Mouse (Mus musculus) liver, embryonic 12.5 days (tissue): ENCODE data around the gene Ruvbl2. TPM values are rescaled to one million over a fixed set of nuclear protein-coding genes. Genes with fewer than 3 reads are reported as not detected.
"Not testable (repeated sequence)": the region's sequence is repeated elsewhere in the genome, so short reads cannot be mapped to it uniquely, and the experiment has no call there.

ENCODE experiments used
- ATAC-seq: fragments of 200-750 bp; cut with Nextera tagmentation; 2 replicates; pipeline ENCODE4 v1.8.0; 2017; ENCODE audit warnings: moderate number of reproducible peaks, mild to moderate bottlenecking, moderate library complexity
- H3K27ac ChIP-seq: fragments of 300-500 bp; sonication (generic); 2 replicates; pipeline ENCODE4 v1.5.1; 2016; ENCODE audit warnings: mild to moderate bottlenecking
- H3K27me3 ChIP-seq: fragments of 300-500 bp; sonication (generic); replicated peaks from 2 replicates; pipeline ENCODE4 v1.6.1; 2016; ENCODE audit warnings: mild to moderate bottlenecking, moderate library complexity
- H3K36me3 ChIP-seq: fragments of 300-500 bp; sonication (generic); 2 replicates; pipeline ENCODE4 v1.6.1; 2016; ENCODE audit warnings: mild to moderate bottlenecking, moderate library complexity
- H3K4me1 ChIP-seq: fragments of 300-500 bp; sonication (generic); 2 replicates; pipeline ENCODE4 v1.6.1; 2016
- H3K4me2 ChIP-seq: fragments of 300-500 bp; sonication (generic); 2 replicates; pipeline ENCODE4 v1.6.1; 2016; ENCODE audit warnings: mild to moderate bottlenecking, moderate library complexity
- H3K4me3 ChIP-seq: fragments of 300-500 bp; sonication (generic); 2 replicates; pipeline ENCODE4 v1.5.1; 2016; ENCODE audit warnings: mild to moderate bottlenecking, moderate library complexity
- H3K9ac ChIP-seq: fragments of 300-500 bp; sonication (generic); 2 replicates; pipeline ENCODE4 v1.6.1; 2016; ENCODE audit warnings: mild to moderate bottlenecking, moderate library complexity
- H3K9me3 ChIP-seq: fragments of 300-500 bp; sonication (generic); replicated peaks from 2 replicates; pipeline ENCODE4 v1.6.1; 2016; ENCODE audit warnings: mild to moderate bottlenecking, moderate library complexity
- WGBS: fragments of 180-500 bp; shearing (Covaris S2); methylation state at CpG from one replicate; pipeline ENCODE4 v1.1.7; 2016; ENCODE audit not compliant: insufficient replicate concordance; 5-methylcytosine and 5-hydroxymethylcytosine counted together
- polyA plus RNA-seq: library from polyadenylated mRNA; unstranded; fragments of >200 nt; fragmentation: Nextera tagmentation; extraction: Ambion mirVana; gene quantifications from 2 replicates; pipeline ENCODE4 v1.2.1, GENCODE M21; 2016

Gene Ruvbl2
- polyA plus RNA-seq: 135 and 141 TPM in 2 replicates

DNA sequence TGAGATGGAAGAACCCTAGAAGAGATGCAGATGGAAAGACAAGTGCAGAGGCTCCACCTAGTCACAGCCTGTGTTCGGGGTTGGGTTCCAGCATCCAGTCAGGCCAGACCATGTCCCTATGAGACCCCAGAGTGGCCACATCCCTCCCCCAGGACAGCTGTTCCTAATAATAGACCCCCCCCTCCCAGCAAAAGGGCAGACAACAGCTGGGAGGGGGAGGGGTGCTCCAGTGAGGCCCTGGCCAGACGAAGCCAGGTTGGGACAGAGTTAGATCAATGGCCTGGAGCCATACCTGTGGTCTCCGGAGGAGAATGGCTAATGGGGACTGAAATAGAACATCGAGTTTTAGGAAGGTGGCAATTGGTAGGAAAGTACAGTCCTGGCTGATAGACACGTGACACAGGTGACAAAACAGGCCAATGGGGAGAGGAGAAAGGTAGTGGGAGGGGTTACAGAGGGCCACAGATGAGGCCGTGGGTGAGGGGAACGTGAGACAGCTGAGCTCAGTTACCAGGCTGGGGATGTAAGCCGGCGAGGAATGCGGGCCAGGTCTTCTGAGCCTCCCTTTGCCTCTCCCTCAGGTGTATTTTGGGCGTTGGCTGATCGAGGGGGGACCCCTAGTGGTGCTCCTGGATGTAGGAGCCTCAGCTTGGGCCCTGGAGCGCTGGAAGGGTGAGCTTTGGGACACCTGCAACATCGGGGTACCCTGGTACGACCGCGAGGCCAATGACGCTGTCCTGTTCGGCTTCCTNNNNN is at the start of gene Ruvbl2:
TSS of gene Ruvbl2 (minus strand) at position 576 of the 756 bp plus-strand sequence.
- Histone ChIP-seq H3K4me1 (peaks cover 41% of the 10 kb centered on the region), H3K27ac (no peak within 1 kb of the TSS), H3K4me2 (peak within 1 kb of the TSS; percentile 11; the same call in 1 of the 2 replicates), H3K36me3 (peaks cover 18% of the 10 kb centered on the region), H3K27me3 (no peaks in the 10 kb centered on the region), H3K9ac (no peak within 1 kb of the TSS), H3K9me3 (no peaks in the 10 kb centered on the region), H3K4me3 (no peak within 1 kb of the TSS)
- no peak for ATAC-seq
- WGBS: 39% methylated on average over 19 of the region's 19 CpGs

DNA sequence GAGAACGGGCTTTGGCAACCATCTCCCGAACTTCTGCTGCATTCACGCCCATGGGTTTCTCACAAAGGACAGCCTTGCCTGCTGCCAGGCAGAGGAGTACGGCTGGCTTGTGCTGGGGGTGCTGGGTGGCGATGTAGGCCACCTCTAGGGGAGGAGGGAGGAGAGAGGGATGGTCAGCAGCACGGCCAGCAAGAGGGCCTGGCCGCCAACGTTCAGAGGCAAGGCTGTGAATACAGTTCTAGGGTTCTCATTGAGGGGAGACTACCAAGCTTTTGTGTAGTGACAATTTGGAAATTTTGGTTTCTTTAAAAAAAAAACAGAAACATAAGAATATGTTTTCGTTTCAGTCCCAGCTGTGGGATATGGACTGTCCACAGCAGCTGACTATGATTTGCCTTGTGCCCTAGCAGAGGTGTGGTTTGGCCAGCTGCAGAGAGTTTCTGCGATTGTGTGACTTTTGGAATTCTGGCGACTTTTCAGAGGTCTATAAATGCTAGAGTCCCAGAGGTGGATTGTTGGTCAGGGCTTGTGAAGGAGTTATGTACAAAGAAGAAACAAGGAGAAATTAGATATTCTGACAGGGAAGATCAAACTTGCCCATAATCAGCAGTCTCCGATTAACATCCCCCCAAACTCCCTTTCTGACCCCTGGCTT is 49.0 kb upstream of the Ruvbl2 start, which contains the start of gene Gm45808:
TSS of gene Gm45808 (minus strand) at position 51 of the 655 bp plus-strand sequence.
- no peak within 1 kb of the TSS for H3K4me3 ChIP-seq

DNA sequence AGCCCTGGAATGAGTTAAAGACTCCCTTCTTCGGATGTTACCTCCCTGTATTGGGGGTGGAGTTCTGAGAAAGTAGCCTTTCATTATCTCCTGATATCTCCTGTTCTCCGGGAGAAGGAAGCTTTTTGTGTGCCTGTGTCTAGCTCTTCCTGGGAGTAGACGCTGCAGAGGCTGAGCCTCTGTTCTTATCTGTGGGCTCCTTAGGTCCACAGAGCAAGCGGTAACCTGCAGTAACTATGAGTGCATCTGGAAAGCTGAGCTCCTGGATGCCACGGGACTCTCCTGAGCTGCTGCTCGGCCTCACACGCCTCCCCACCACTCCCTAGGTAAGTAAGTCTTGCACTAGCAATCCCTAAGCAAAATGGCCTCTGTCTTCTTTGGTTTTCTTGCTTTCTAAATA is 48.3 kb upstream of the Ruvbl2 start:
- peaks cover 79% of the 10 kb centered on the region for H3K4me1 ChIP-seq
- peak; percentile 65 for ATAC-seq

More for the DNA sequence above, 49.0 kb upstream of the Ruvbl2 start, which contains the start of gene Gm45808:
- Histone ChIP-seq H3K9ac (no peak within 1 kb of the TSS), H3K27me3 (no peaks in the 10 kb centered on the region), H3K9me3 (no peaks in the 10 kb centered on the region), H3K4me1 (peaks cover 81% of the 10 kb centered on the region), H3K36me3 (peaks cover under 1% of the 10 kb centered on the region; the same call in 1 of the 2 replicates), H3K27ac (peak within 1 kb of the TSS; percentile 67), H3K4me2 (peak within 1 kb of the TSS; percentile 30)
- ATAC-seq: no peak
- 81% methylated on average over 12 of the region's 12 CpGs for WGBS

DNA sequence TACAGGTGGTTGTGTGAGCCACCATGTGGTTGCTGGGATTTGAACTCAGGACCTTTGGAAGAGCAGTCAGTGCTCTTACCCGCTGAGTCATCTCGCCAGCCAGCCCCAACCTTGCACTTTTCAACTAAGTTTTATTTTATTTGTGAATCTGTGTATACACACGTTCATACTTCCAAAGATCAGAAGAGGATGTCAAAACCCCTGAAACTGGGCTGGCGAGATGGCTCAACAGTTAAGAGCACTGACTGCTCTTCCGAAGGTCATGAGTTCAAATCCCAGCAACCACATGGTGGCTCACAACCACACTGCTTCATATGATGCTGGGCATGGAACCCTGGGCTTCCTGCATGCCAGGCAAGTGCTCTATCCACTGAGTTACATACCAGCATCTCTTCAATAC is 47.1 kb upstream of the Ruvbl2 start:
- H3K4me3 ChIP-seq, H3K9ac ChIP-seq, H3K27me3 ChIP-seq, ATAC-seq, H3K9me3 ChIP-seq, H3K4me2 ChIP-seq, H3K36me3 ChIP-seq: not testable (repeated sequence)
- H3K27ac ChIP-seq: 0 out of 2 replicates have a peak overlapping the region, but pooled peaks have one; percentile 14
- WGBS: 78% methylated on average over 5 of the region's 5 CpGs
- peaks cover 71% of the 10 kb centered on the region for H3K4me1 ChIP-seq

More for the DNA sequence above, 48.3 kb upstream of the Ruvbl2 start:
- Histone ChIP-seq H3K36me3 (no peaks in the 10 kb centered on the region), H3K4me3 (no peak overlapping the region), H3K27me3 (no peaks in the 10 kb centered on the region), H3K4me2 (peak overlapping the region; percentile 30), H3K9me3 (no peaks in the 10 kb centered on the region), H3K27ac (peak overlapping the region; percentile 64), H3K9ac (no peak overlapping the region)
- WGBS: 24% methylated on average over 7 of the region's 7 CpGs

GRCm38 (mm10) chr7:45482166-45482565 is 44.3 kb upstream of the Ruvbl2 start:
- Histone ChIP-seq H3K4me2 (no peak overlapping the region), H3K9ac (no peak overlapping the region), H3K9me3 (no peaks in the 10 kb centered on the region), H3K4me1 (peaks cover 47% of the 10 kb centered on the region), H3K4me3 (no peak overlapping the region), H3K27me3 (no peaks in the 10 kb centered on the region), H3K27ac (no peak overlapping the region), H3K36me3 (peaks cover 6% of the 10 kb centered on the region)
- ATAC-seq: no peak
- 23% methylated on average over 1 of the region's 1 CpGs for WGBS

- H3K9ac ChIP-seq: no peak within 1 kb of the TSS
- no peak within 1 kb of the TSS for H3K27ac ChIP-seq
- H3K4me1 ChIP-seq: peaks cover 46% of the 10 kb centered on the region
These were observed 43.6 kb upstream of the Ruvbl2 start, which contains the start of gene Tulp2 for GRCm38 (mm10) chr7:45481374-45481927. Gene Tulp2 (plus strand): TSS chr7:45481877.

DNA sequence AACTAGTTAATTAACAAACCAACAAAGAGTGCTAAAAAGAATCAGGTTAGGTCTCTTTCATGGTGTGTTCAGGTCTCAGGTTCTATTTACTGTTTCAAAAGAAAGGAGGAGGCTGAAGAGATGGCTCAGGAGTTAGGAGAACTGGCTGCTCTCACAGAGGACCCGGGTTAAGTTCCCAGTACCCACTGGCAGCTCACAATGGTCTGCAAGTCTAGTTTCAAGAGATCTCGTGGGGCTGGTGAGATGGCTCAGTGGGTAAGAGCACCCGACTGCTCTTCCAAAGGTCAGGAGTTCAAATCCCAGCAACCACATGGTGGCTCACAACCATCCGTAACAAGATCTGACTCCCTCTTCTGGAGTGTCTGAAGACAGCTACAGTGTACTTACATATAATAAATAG is 42.4 kb upstream of the Ruvbl2 start:
- H3K4me2 ChIP-seq, H3K9ac ChIP-seq, H3K36me3 ChIP-seq, H3K9me3 ChIP-seq, H3K4me3 ChIP-seq, ATAC-seq, H3K27ac ChIP-seq, H3K27me3 ChIP-seq: not testable (repeated sequence)
- peaks cover 46% of the 10 kb centered on the region for H3K4me1 ChIP-seq
- WGBS: 66% methylated on average over 4 of the region's 4 CpGs

More at GRCm38 (mm10) chr7:45481374-45481927, 43.6 kb upstream of the Ruvbl2 start, which contains the start of gene Tulp2:
- ATAC-seq: peak; percentile 60
- no peaks in the 10 kb centered on the region for H3K27me3 ChIP-seq
- H3K4me3 ChIP-seq: no peak within 1 kb of the TSS
- WGBS: 46% methylated on average over 13 of the region's 15 CpGs
- H3K36me3 ChIP-seq: peaks cover 6% of the 10 kb centered on the region
- H3K4me2 ChIP-seq: no peak within 1 kb of the TSS
- H3K9me3 ChIP-seq: no peaks in the 10 kb centered on the region

GRCm38 (mm10) chr7:45478774-45479173 is 40.9 kb upstream of the Ruvbl2 start:
- H3K9ac ChIP-seq: no peak overlapping the region
- 85% methylated on average over 7 of the region's 7 CpGs for WGBS
- no peak overlapping the region for H3K4me3 ChIP-seq
- no peaks in the 10 kb centered on the region for H3K27me3 ChIP-seq
- H3K27ac ChIP-seq: no peak overlapping the region
- no peaks in the 10 kb centered on the region for H3K9me3 ChIP-seq
- no peak for ATAC-seq
- no peak overlapping the region for H3K4me2 ChIP-seq
- H3K36me3 ChIP-seq: peaks cover 6% of the 10 kb centered on the region
- H3K4me1 ChIP-seq: peaks cover 51% of the 10 kb centered on the region

DNA sequence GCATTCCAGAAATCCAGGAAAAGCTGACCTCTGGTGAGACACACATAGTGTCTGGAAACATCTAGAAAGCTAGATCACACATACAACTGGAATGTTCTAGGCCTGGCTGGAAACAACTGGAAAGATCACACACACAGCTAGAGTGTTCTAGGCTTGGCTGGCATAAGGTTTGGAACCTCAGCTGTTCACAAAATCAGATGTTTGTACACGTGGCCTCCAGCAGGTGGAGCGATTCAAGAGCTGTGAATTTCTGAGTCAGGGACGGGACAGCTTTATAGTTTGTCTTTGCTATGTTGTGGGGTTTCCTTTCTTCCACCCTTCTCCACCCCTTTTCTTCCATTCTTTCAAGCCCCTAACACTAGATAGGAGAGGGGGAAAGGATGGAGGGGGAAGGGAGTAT is 39.1 kb upstream of the Ruvbl2 start:
- Histone ChIP-seq H3K9me3 (no peaks in the 10 kb centered on the region), H3K36me3 (peaks cover 6% of the 10 kb centered on the region), H3K27ac (no peak overlapping the region), H3K4me3 (no peak overlapping the region), H3K4me2 (no peak overlapping the region), H3K9ac (no peak overlapping the region), H3K4me1 (peaks cover 39% of the 10 kb centered on the region), H3K27me3 (no peaks in the 10 kb centered on the region)
- WGBS: 23% methylated on average over 3 of the region's 3 CpGs
- no peak for ATAC-seq

DNA sequence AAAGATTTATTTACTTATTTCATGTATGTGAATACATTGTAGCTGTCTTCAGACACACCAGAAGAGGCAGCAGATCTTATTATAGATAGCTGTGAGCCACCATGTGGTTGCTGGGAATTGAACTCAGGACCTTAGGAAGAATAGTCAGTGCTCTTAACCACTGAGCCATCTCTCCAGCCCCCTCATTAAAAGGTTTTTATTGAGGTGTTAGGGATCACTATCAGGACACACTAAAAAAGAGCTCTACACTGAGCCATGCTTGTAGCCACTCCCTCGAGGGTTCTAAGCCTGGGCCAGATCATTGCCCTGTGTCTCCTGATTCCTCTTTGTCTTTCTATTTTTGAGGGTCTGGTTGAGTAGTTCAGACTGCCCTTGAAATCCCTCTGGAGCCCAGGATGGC is 38.6 kb upstream of the Ruvbl2 start:
- H3K27ac ChIP-seq: no peak overlapping the region
- ATAC-seq: no peak
- H3K36me3 ChIP-seq: peaks cover 6% of the 10 kb centered on the region
- H3K9me3 ChIP-seq: no peaks in the 10 kb centered on the region
- no peak overlapping the region for H3K9ac ChIP-seq
- peaks cover 39% of the 10 kb centered on the region for H3K4me1 ChIP-seq
- no peak overlapping the region for H3K4me3 ChIP-seq
- 28% methylated on average over 1 of the region's 1 CpGs for WGBS
- H3K4me2 ChIP-seq: no peak overlapping the region
- no peaks in the 10 kb centered on the region for H3K27me3 ChIP-seq

DNA sequence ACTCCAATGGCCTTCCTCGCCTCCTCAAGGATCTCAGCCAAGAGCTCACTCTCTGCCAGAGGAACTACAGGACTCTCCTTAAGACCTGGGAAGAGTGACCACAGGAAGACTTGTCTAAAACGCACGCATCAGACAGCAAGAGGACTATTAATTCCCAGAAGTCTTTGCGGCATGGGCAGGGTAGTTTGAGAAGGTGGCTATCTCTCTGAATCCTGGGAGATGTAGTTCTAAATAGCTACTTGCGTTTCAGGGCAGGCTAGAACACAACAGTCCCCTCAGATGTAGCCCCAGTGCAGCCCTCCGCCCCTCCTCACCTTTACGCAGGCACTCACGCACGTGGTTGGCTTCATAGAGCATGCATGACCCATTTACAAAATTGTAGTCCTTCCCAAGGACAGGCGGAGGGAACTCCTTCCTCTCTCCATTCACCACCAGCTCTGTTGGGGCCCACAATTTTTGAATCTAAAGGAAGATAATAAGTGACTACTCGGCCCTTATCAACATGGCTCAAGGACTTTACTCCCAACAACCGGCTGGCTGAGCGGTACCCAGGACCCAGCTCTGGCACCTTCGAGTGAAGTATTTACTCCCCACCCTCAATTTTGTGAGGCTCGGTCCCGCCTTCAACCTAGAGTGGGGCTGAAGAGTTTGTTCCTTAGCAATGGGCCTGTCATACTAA is 37.5 kb upstream of the Ruvbl2 start:
- Histone ChIP-seq H3K4me2 (peak overlapping the region; percentile 64), H3K27me3 (no peaks in the 10 kb centered on the region), H3K27ac (peak overlapping the region; percentile 73), H3K4me3 (peak overlapping the region; percentile 43), H3K9me3 (no peaks in the 10 kb centered on the region), H3K9ac (peak overlapping the region; percentile 58), H3K4me1 (peaks cover 39% of the 10 kb centered on the region), H3K36me3 (peaks cover 6% of the 10 kb centered on the region)
- ATAC-seq: peak; percentile 70
- WGBS: 45% methylated on average over 16 of the region's 16 CpGs
